Mouse (Mus musculus) limb, embryonic 14.5 days (tissue): Measurements from ENCODE around the gene Cars2. TPM values are rescaled to one million over a fixed set of nuclear protein-coding genes. Genes with fewer than 3 reads are reported as not detected.

Source experiments
- ATAC-seq: fragments of 200-750 bp; cut with Nextera tagmentation; 2 replicates; pipeline ENCODE4 v1.8.0; 2017; ENCODE audit warnings: low read depth, moderate number of reproducible peaks, moderate TSS enrichment; ENCODE audit not compliant: low FRiP score
- DNase-seq: peaks from one replicate; pipeline ENCODE4 v3.0.0-alpha.2; 2015; ENCODE audit warnings: low spot score
- H3K27ac ChIP-seq: fragments of 300-500 bp; sonication (generic); replicated peaks from 2 replicates; pipeline ENCODE4 v1.5.1; 2014; ENCODE audit warnings: low read depth, mild to moderate bottlenecking, low read length, moderate library complexity, mixed read lengths
- H3K27me3 ChIP-seq: fragments of 300-500 bp; sonication (generic); 2 replicates; pipeline ENCODE4 v1.6.1; 2014; ENCODE audit warnings: low read length, mixed read lengths; ENCODE audit not compliant: control insufficient read depth, insufficient read depth
- H3K36me3 ChIP-seq: fragments of 300-500 bp; sonication (generic); 2 replicates; pipeline ENCODE4 v1.6.1; 2014; ENCODE audit warnings: mild to moderate bottlenecking, low read length, moderate library complexity, mixed read lengths; ENCODE audit not compliant: control insufficient read depth, insufficient read depth
- H3K4me1 ChIP-seq: fragments of 300-500 bp; sonication (generic); 2 replicates; pipeline ENCODE4 v1.6.1; 2014; ENCODE audit warnings: antibody characterized with exemption, low read length, mixed read lengths; ENCODE audit not compliant: control insufficient read depth, insufficient read depth
- H3K4me2 ChIP-seq: fragments of 300-500 bp; sonication (generic); replicated peaks from 2 replicates; pipeline ENCODE4 v1.6.1; 2014; ENCODE audit warnings: low read depth, mild to moderate bottlenecking, low read length, moderate library complexity; ENCODE audit not compliant: severe bottlenecking
- H3K4me3 ChIP-seq: fragments of 300-500 bp; sonication (generic); replicated peaks from 2 replicates; pipeline ENCODE4 v1.5.1; 2014; ENCODE audit warnings: low read length
- H3K9ac ChIP-seq: fragments of 300-500 bp; sonication (generic); 2 replicates; pipeline ENCODE4 v1.6.1; 2014; ENCODE audit warnings: mild to moderate bottlenecking, low read depth, low read length, moderate library complexity; ENCODE audit not compliant: severe bottlenecking
- H3K9me3 ChIP-seq: fragments of 300-500 bp; sonication (generic); 2 replicates; pipeline ENCODE4 v1.6.1; 2016; ENCODE audit warnings: low read length; ENCODE audit not compliant: control insufficient read depth
- POLR2A ChIP-seq: fragments of 200-500 bp; IDR thresholded peaks from 2 replicates; pipeline ENCODE4 v1.8.0; 2012; ENCODE audit warnings: inconsistent platforms, mild to moderate bottlenecking, moderate library complexity, borderline replicate concordance; ENCODE audit not compliant: insufficient read depth, insufficient read length; ENCODE audit errors: extremely low read depth
- WGBS: fragments of 180-500 bp; shearing (Covaris S2); extraction: QIAGEN DNeasy Blood & Tissue Kit; methylation state at CpG from one replicate; pipeline ENCODE4 v1.1.7; 2014; 5-methylcytosine and 5-hydroxymethylcytosine counted together
- polyA plus RNA-seq, 2 experiments: library from polyadenylated mRNA; depleted of rRNA in 1 of 2; stranded (reverse) in 1 of 2; unstranded in 1 of 2; fragments of >200 nt; fragmentation: Nextera tagmentation in 1 of 2; extraction: Ambion mirVana in 1 of 2; gene quantifications; 2 replicates each; pipeline versions ENCODE4 v1.2.1 to v1.2.3; 2012 to 2014

Gene Cars2
- polyA plus RNA-seq, 2 experiments, result 26.4 to 66.7 TPM

GRCm38 (mm10) chr8:11477178-11477553 lies 73.4 kb downstream of the Cars2 start:
- Histone ChIP-seq H3K9me3 (no peaks in the 10 kb centered on the region), H3K4me3 (peak overlapping the region; percentile 53), H3K36me3 (no peaks in the 10 kb centered on the region), H3K4me1 (peaks cover 20% of the 10 kb centered on the region), H3K27ac (no peak overlapping the region), H3K4me2 (peak overlapping the region; percentile 100), H3K9ac (no peak overlapping the region), H3K27me3 (peaks cover 41% of the 10 kb centered on the region)
- 5% methylated on average over 9 of the region's 9 CpGs for WGBS
- ATAC-seq, result no peak
- no peak for TF ChIP-seq POLR2A
- no peak for DNase-seq

GRCm38 (mm10) chr8:11476338-11477177 lies 74.0 kb downstream of the Cars2 start:
- H3K9ac ChIP-seq, result no peak overlapping the region
- peak; percentile 26 for DNase-seq

GRCm38 (mm10) chr8:11475876-11476275 lies 74.7 kb downstream of the Cars2 start:
- H3K4me1 ChIP-seq, result peaks cover 20% of the 10 kb centered on the region
- H3K4me3 ChIP-seq, result no peak overlapping the region
- H3K4me2 ChIP-seq, result no peak overlapping the region
- H3K27me3 ChIP-seq, result peaks cover 41% of the 10 kb centered on the region
- TF ChIP-seq POLR2A, result no peak
- DNase-seq, result no peak
- no peaks in the 10 kb centered on the region for H3K36me3 ChIP-seq
- no peak for ATAC-seq
- H3K9ac ChIP-seq, result no peak overlapping the region
- H3K9me3 ChIP-seq, result no peaks in the 10 kb centered on the region
- 10% methylated on average over 2 of the region's 2 CpGs for WGBS
- no peak overlapping the region for H3K27ac ChIP-seq

More at GRCm38 (mm10) chr8:11476338-11477177, 74.0 kb downstream of the Cars2 start:
- H3K9me3 ChIP-seq, result no peaks in the 10 kb centered on the region
- peak overlapping the region; percentile 53 for H3K4me3 ChIP-seq
- no peak overlapping the region for H3K27ac ChIP-seq
- H3K4me1 ChIP-seq, result peaks cover 20% of the 10 kb centered on the region
- peak; percentile 31; the same call in 1 of the 2 replicates for ATAC-seq
- peak overlapping the region; percentile 100 for H3K4me2 ChIP-seq
- WGBS, result 8% methylated on average over 24 of the region's 24 CpGs
- no peaks in the 10 kb centered on the region for H3K36me3 ChIP-seq
- peaks cover 41% of the 10 kb centered on the region for H3K27me3 ChIP-seq
- TF ChIP-seq POLR2A, result no peak

GRCm38 (mm10) chr8:11475397-11475796 lies 75.2 kb downstream of the Cars2 start:
- no peaks in the 10 kb centered on the region for H3K9me3 ChIP-seq
- no peak overlapping the region for H3K9ac ChIP-seq
- peaks cover 20% of the 10 kb centered on the region for H3K4me1 ChIP-seq
- no peak for TF ChIP-seq POLR2A
- peaks cover 41% of the 10 kb centered on the region for H3K27me3 ChIP-seq
- 8% methylated on average over 9 of the region's 10 CpGs for WGBS
- no peak overlapping the region for H3K27ac ChIP-seq
- H3K36me3 ChIP-seq, result no peaks in the 10 kb centered on the region
- DNase-seq (no peak), ATAC-seq (no peak)
- no peak overlapping the region for H3K4me2 ChIP-seq
- no peak overlapping the region for H3K4me3 ChIP-seq

- Histone ChIP-seq H3K9me3 (no peaks in the 10 kb centered on the region), H3K27ac (no peak overlapping the region), H3K4me2 (no peak overlapping the region), H3K4me3 (no peak overlapping the region), H3K4me1 (peaks cover 15% of the 10 kb centered on the region), H3K36me3 (no peaks in the 10 kb centered on the region), H3K9ac (no peak overlapping the region), H3K27me3 (peaks cover 22% of the 10 kb centered on the region)
- no peak for TF ChIP-seq POLR2A
- 16% methylated on average over 4 of the region's 4 CpGs for WGBS
- no peak for DNase-seq
- no peak for ATAC-seq
Measured at GRCm38 (mm10) chr8:11473072-11473471, 77.5 kb downstream of the Cars2 start.
